Mouse (Mus musculus) neural tube, embryonic 12.5 days (tissue): ENCODE data around the gene Dnajb13. TPM values are rescaled to one million over a fixed set of nuclear protein-coding genes. Genes with fewer than 3 reads are reported as not detected.

ENCODE experiments used
- ATAC-seq: fragments of 200-750 bp; cut with Nextera tagmentation; 2 replicates; pipeline ENCODE4 v1.8.0; 2017; ENCODE audit warnings: low read depth, mild to moderate bottlenecking, moderate TSS enrichment, moderate library complexity; ENCODE audit not compliant: low FRiP score
- H3K27ac ChIP-seq: fragments of 300-500 bp; sonication (generic); 2 replicates; pipeline ENCODE4 v1.5.1; 2016
- H3K27me3 ChIP-seq: fragments of 300-500 bp; sonication (generic); replicated peaks from 2 replicates; pipeline ENCODE4 v1.6.1; 2016; ENCODE audit warnings: mild to moderate bottlenecking
- H3K36me3 ChIP-seq: fragments of 300-500 bp; sonication (generic); 2 replicates; pipeline ENCODE4 v1.6.1; 2016; ENCODE audit warnings: mild to moderate bottlenecking
- H3K4me1 ChIP-seq: fragments of 300-500 bp; sonication (generic); 2 replicates; pipeline ENCODE4 v1.6.1; 2016
- H3K4me2 ChIP-seq: fragments of 300-500 bp; sonication (generic); replicated peaks from 2 replicates; pipeline ENCODE4 v1.6.1; 2016; ENCODE audit warnings: mild to moderate bottlenecking
- H3K4me3 ChIP-seq: fragments of 300-500 bp; sonication (generic); 2 replicates; pipeline ENCODE4 v1.5.1; 2016
- H3K9ac ChIP-seq: fragments of 300-500 bp; sonication (generic); 2 replicates; pipeline ENCODE4 v1.6.1; 2016; ENCODE audit warnings: mild to moderate bottlenecking
- H3K9me3 ChIP-seq: fragments of 300-500 bp; sonication (generic); 2 replicates; pipeline ENCODE4 v1.6.1; 2016; ENCODE audit warnings: mild to moderate bottlenecking
- WGBS: fragments of 180-500 bp; shearing (Covaris S2); methylation state at CpG from one replicate; pipeline ENCODE4 v1.1.7; 2016; 5-methylcytosine and 5-hydroxymethylcytosine counted together
- polyA plus RNA-seq: library from polyadenylated mRNA; unstranded; fragments of >200 nt; fragmentation: Nextera tagmentation; extraction: Ambion mirVana; gene quantifications from 2 replicates; pipeline ENCODE4 v1.2.1, GENCODE M21; 2016

Dnajb13 gene
- polyA plus RNA-seq, 1 experiment from 2014 or later, result 0.56 TPM

DNA sequence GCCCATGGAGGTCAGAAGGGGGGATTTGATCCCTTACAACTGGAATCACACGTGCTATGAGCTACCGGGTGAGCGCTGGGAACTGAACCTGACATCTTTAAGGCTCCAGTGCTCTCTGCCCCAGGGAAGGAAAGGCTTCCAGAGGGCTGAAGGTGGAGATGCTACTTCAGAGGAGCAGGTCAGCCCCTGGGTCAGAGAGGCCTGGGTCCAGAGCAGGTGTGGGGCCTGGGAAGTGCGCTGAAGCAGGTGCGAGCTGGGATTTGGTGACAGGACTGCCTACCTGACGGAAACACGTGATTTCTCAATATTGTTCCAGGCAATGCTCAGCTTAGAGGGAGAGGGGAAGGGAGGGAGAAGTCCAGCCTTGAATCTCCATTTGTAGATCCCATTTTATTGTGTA, 50.5 kb downstream of the Dnajb13 start:
- no peak overlapping the region for H3K27ac ChIP-seq
- no peaks in the 10 kb centered on the region for H3K4me1 ChIP-seq
- no peaks in the 10 kb centered on the region for H3K9me3 ChIP-seq
- no peak overlapping the region for H3K9ac ChIP-seq
- H3K4me3 ChIP-seq, result no peak overlapping the region
- no peak overlapping the region for H3K4me2 ChIP-seq
- no peaks in the 10 kb centered on the region for H3K27me3 ChIP-seq
- no peak for ATAC-seq
- peaks cover 68% of the 10 kb centered on the region for H3K36me3 ChIP-seq
- WGBS, result 96% methylated on average over 7 of the region's 7 CpGs

GRCm38 (mm10) chr7:100463757-100464156, 51.0 kb downstream of the Dnajb13 start:
- Histone ChIP-seq H3K27ac (no peak overlapping the region), H3K4me1 (no peaks in the 10 kb centered on the region), H3K9me3 (no peaks in the 10 kb centered on the region), H3K36me3 (peaks cover 67% of the 10 kb centered on the region), H3K4me2 (no peak overlapping the region), H3K9ac (no peak overlapping the region), H3K27me3 (no peaks in the 10 kb centered on the region), H3K4me3 (no peak overlapping the region)
- WGBS, result 92% methylated on average over 10 of the region's 10 CpGs
- no peak for ATAC-seq

GRCm38 (mm10) chr7:100463194-100463593, 51.6 kb downstream of the Dnajb13 start:
- Histone ChIP-seq H3K4me1 (no peaks in the 10 kb centered on the region), H3K27me3 (no peaks in the 10 kb centered on the region), H3K9me3 (no peaks in the 10 kb centered on the region), H3K4me2 (no peak overlapping the region), H3K36me3 (peaks cover 64% of the 10 kb centered on the region), H3K4me3 (no peak overlapping the region), H3K27ac (no peak overlapping the region), H3K9ac (no peak overlapping the region)
- ATAC-seq, result no peak
- 87% methylated on average over 9 of the region's 9 CpGs for WGBS

DNA sequence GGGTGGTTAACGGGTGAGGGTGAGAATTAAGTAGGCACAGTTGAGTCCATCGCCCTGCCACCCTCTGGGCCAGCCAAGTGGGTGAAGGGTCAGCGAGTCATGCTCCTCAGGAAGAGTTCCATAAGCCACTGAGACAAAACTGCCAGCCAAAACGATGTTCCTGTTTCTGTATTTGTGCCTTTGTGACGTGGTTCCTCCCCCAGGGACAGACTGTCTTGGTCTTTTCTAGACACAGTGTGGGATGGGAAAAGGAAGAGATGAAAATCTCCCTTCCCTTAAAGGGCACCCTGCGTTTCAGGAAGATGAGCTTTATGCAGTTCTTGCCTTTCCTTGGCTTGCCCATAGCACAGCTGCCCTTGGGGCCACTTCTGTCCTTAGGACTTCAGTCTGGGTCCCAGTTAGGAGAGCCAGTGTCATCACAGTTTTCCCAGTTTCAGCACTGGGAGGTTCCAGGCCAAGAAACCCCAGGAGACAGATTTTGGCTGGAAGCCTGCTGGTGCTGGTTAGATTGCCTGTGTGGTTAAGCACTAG, 53.1 kb downstream of the Dnajb13 start:
- no peak for ATAC-seq
- no peak overlapping the region for H3K27ac ChIP-seq
- H3K4me2 ChIP-seq, result no peak overlapping the region
- WGBS, result 87% methylated on average over 6 of the region's 6 CpGs
- peaks cover 74% of the 10 kb centered on the region for H3K36me3 ChIP-seq
- no peaks in the 10 kb centered on the region for H3K27me3 ChIP-seq
- H3K9ac ChIP-seq, result no peak overlapping the region
- no peaks in the 10 kb centered on the region for H3K9me3 ChIP-seq
- no peaks in the 10 kb centered on the region for H3K4me1 ChIP-seq
- no peak overlapping the region for H3K4me3 ChIP-seq

- Histone ChIP-seq H3K27ac (no peak overlapping the region), H3K36me3 (peaks cover 75% of the 10 kb centered on the region), H3K4me3 (no peak overlapping the region), H3K4me2 (no peak overlapping the region), H3K4me1 (no peaks in the 10 kb centered on the region), H3K9ac (no peak overlapping the region), H3K9me3 (no peaks in the 10 kb centered on the region), H3K27me3 (no peaks in the 10 kb centered on the region)
- ATAC-seq, result no peak
- WGBS, result 93% methylated on average over 3 of the region's 3 CpGs
Measured at GRCm38 (mm10) chr7:100459862-100460261, 54.9 kb downstream of the Dnajb13 start.

DNA sequence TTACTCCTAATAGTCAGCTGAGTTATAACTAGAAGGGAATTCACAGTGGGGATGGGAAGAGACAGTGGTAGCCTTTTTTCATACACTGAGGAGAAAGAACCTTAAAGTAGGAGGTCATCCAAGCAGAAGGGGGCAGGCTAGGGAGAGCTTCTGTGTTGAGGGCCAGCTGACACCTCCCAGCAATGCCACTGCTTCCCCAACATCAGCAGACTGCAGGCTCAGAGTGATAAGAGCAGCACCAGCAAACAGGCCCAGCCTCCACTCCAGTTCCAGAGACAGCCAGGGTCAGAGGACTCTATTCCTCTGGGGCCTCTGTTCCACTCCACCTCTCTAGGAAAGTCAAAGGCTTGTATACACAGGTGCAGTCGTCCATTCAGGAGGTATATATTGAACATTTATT, 56.6 kb downstream of the Dnajb13 start:
- no peak for ATAC-seq
- peaks cover 82% of the 10 kb centered on the region for H3K36me3 ChIP-seq
- no peak overlapping the region for H3K9ac ChIP-seq
- H3K27ac ChIP-seq, result no peak overlapping the region
- 76% methylated on average over 1 of the region's 1 CpGs for WGBS
- no peaks in the 10 kb centered on the region for H3K9me3 ChIP-seq
- no peaks in the 10 kb centered on the region for H3K27me3 ChIP-seq
- H3K4me3 ChIP-seq, result no peak overlapping the region
- H3K4me1 ChIP-seq, result no peaks in the 10 kb centered on the region
- H3K4me2 ChIP-seq, result no peak overlapping the region

Other genes starting within 250 kb of the Dnajb13 start
- 4.3 and 5.9 TPM in 2 replicates for gene P4ha3, start 229.4 kb downstream of the Dnajb13 start, polyA plus RNA-seq
- gene C2cd3, start 142.7 kb downstream of the Dnajb13 start, polyA plus RNA-seq, result 28.9 and 30.0 TPM in 2 replicates
- 127 and 129 TPM in 2 replicates for gene Ppme1, start 142.7 kb downstream of the Dnajb13 start, polyA plus RNA-seq
- gene Ucp3, start 42.0 kb downstream of the Dnajb13 start, polyA plus RNA-seq, result not detected in 2 replicates
- 110 and 111 TPM in 2 replicates for gene Ucp2, start 21.6 kb downstream of the Dnajb13 start, polyA plus RNA-seq
- 16.3 and 17.5 TPM in 2 replicates for gene Coa4, start 22.1 kb upstream of the Dnajb13 start, polyA plus RNA-seq
- gene Rab6a, start 92.5 kb upstream of the Dnajb13 start, polyA plus RNA-seq, result 196 and 227 TPM in 2 replicates
- gene Mrpl48, start 93.3 kb upstream of the Dnajb13 start, polyA plus RNA-seq, result 68.5 and 69.9 TPM in 2 replicates
- gene Plekhb1, start 147.5 kb upstream of the Dnajb13 start, polyA plus RNA-seq, result 12.8 and 13.4 TPM in 2 replicates
- 58.2 and 77.7 TPM in 2 replicates for gene Fam168a, start 191.7 kb upstream of the Dnajb13 start, polyA plus RNA-seq